ENCODE assay signal across 19 mouse cellular contexts in genomic region chr13:55733628-55734502, GRCm38 (mm10). TPM values are rescaled to one million over a fixed set of nuclear protein-coding genes. Genes with fewer than 3 reads are reported as not detected.
DNase-seq lines count a peak whose midpoint lies in the region; ATAC-seq and TF ChIP-seq lines count a peak whose summit lies in the region.
"Had no signal": no experiment of that assay in that cellular context is flagged by ENCODE, and none has a peak within 500 bp of the region (broad histone marks: within the 10 kb centered on the region; RNA-seq: fewer than 3 reads in every experiment).

No protein-coding gene starts in this region.

- H3K4me1 ChIP-seq in limb, embryonic 11.5 days (ENCODE audit: control insufficient read depth, insufficient read depth, low read length), result 0 out of 2 replicates have a peak, but pooled peaks cover 7% of the 10 kb centered on the region
- no peaks in the 10 kb centered on the region for H3K4me1 ChIP-seq in stomach, embryonic 14.5 days (ENCODE audit: control insufficient read depth, insufficient read depth, low read length)
- H3K4me1 ChIP-seq: embryonic facial prominence, embryonic 15.5 days; heart, embryonic 15.5 days; midbrain, embryonic 15.5 days had no signal

- no peak overlapping the region for H3K4me2 ChIP-seq in limb, embryonic 11.5 days (ENCODE audit: low read depth, severe bottlenecking)
- no peak overlapping the region for H3K4me2 ChIP-seq in stomach, embryonic 14.5 days (replicated peaks; ENCODE audit: low read depth, low read length)
- H3K4me2 ChIP-seq: embryonic facial prominence, embryonic 15.5 days; heart, embryonic 15.5 days; midbrain, embryonic 15.5 days had no signal

- peak overlapping the region; percentile 55 for H3K27ac ChIP-seq in limb, embryonic 11.5 days (replicated peaks; ENCODE audit: low read depth, low read length)
- peak overlapping the region; percentile 27; the same call in 1 of the 2 replicates for H3K27ac ChIP-seq in stomach, embryonic 14.5 days (ENCODE audit: low read length)
- H3K27ac ChIP-seq in layer of hippocampus, adult 2 months, result no peak overlapping the region
- H3K27ac ChIP-seq: embryonic facial prominence, embryonic 15.5 days; heart, embryonic 15.5 days; midbrain, embryonic 15.5 days had no signal

- H3K27me3 ChIP-seq in limb, embryonic 11.5 days (ENCODE audit: control insufficient read depth, insufficient read depth, low read length), result no peaks in the 10 kb centered on the region
- H3K27me3 ChIP-seq in stomach, embryonic 14.5 days (ENCODE audit: control insufficient read depth, insufficient read depth, low read length), result no peaks in the 10 kb centered on the region
- H3K27me3 ChIP-seq: embryonic facial prominence, embryonic 15.5 days; heart, embryonic 15.5 days; midbrain, embryonic 15.5 days had no signal

- no peak for TF ChIP-seq CTCF in layer of hippocampus, adult 2 months (conservative IDR thresholded peaks at IDR 0.05)

- DNase-seq in lung, adult 18-20 months, result peak; percentile 42 to 75
- no peak for DNase-seq in lung, postnatal 10 days
- DNase-seq in ZHBTc4 (ENCODE audit: low read depth, low spot score), result peak; percentile 54
- no peak for DNase-seq in limb, embryonic 11.5 days (ENCODE audit: low spot score)
- DNase-seq in frontal cortex, postnatal 10 days (ENCODE audit: low spot score in 2 of 2), result no peak
- no peak for DNase-seq in layer of hippocampus, adult 2 months (ENCODE audit: low spot score in 2 of 2)
- DNase-seq: B cell, adult 2 months; cerebellum, adult 11-12 months; heart, adult 18-20 months; kidney, adult 11 months; kidney, postnatal 14 days; thymus, adult 2 months had no signal

- ATAC-seq in limb, embryonic 11.5 days (ENCODE audit: insufficient number of reproducible peaks, low FRiP score, low TSS enrichment, low read depth), result no peak
- ATAC-seq in stomach, embryonic 14.5 days (ENCODE audit: insufficient number of reproducible peaks, insufficient read depth, low FRiP score, low read depth), result peak; percentile 58; the same call in 1 of the 2 replicates
- ATAC-seq: midbrain, embryonic 15.5 days had no signal

- no peaks in the 10 kb centered on the region for H3K36me3 ChIP-seq in limb, embryonic 11.5 days (ENCODE audit: control insufficient read depth, insufficient read depth, low read length)
- H3K36me3 ChIP-seq in stomach, embryonic 14.5 days (ENCODE audit: control insufficient read depth, insufficient read depth, low read length), result no peaks in the 10 kb centered on the region
- H3K36me3 ChIP-seq: embryonic facial prominence, embryonic 15.5 days; heart, embryonic 15.5 days; midbrain, embryonic 15.5 days had no signal

- no peaks in the 10 kb centered on the region for H3K9me3 ChIP-seq in limb, embryonic 11.5 days (ENCODE audit: control insufficient read depth, low read length)
- H3K9me3 ChIP-seq in stomach, embryonic 14.5 days (ENCODE audit: control insufficient read depth, low read depth, low read length), result no peaks in the 10 kb centered on the region
- H3K9me3 ChIP-seq: embryonic facial prominence, embryonic 15.5 days; heart, embryonic 15.5 days; midbrain, embryonic 15.5 days had no signal

- 51% methylated on average over 22 of the region's 22 CpGs for WGBS in limb, embryonic 11.5 days
- WGBS in stomach, embryonic 14.5 days, result 68% methylated on average over 22 of the region's 22 CpGs

- no peak overlapping the region; the same call in 1 of the 2 replicates for H3K9ac ChIP-seq in limb, embryonic 11.5 days (ENCODE audit: low read length)
- no peak overlapping the region for H3K9ac ChIP-seq in stomach, embryonic 14.5 days (replicated peaks; ENCODE audit: low read depth, low read length)
- H3K9ac ChIP-seq: embryonic facial prominence, embryonic 15.5 days; heart, embryonic 15.5 days; midbrain, embryonic 15.5 days had no signal

- no peak overlapping the region for H3K4me3 ChIP-seq in limb, embryonic 11.5 days (ENCODE audit: low read depth, low read length)
- H3K4me3 ChIP-seq in stomach, embryonic 14.5 days (ENCODE audit: low read depth, low read length), result no peak overlapping the region
- H3K4me3 ChIP-seq in layer of hippocampus, adult 2 months, result no peak overlapping the region
- H3K4me3 ChIP-seq: embryonic facial prominence, embryonic 15.5 days; heart, embryonic 15.5 days; midbrain, embryonic 15.5 days had no signal

RNA-seq across cellular contexts. Expression of gene Pcbd2, which starts 6.7 kb away (rescaled TPM):
- 44.7 and 44.9 TPM in 2 replicates for polyA plus RNA-seq in limb, embryonic 11.5 days (2014; fragmentation: Nextera tagmentation; extraction: Ambion mirVana)
- 70.1 and 85.2 TPM in 2 replicates for polyA plus RNA-seq in stomach, embryonic 14.5 days (2014; fragmentation: Nextera tagmentation; extraction: Ambion mirVana)
- 10 to 100 TPM; 33.2 to 35.2 TPM for total RNA-seq in layer of hippocampus, adult 2 months (2021)

RNA-seq across cellular contexts. Expression of gene Txndc15, which starts 19.4 kb away (rescaled TPM):
- 85.9 and 91.7 TPM in 2 replicates for polyA plus RNA-seq in limb, embryonic 11.5 days (2014; fragmentation: Nextera tagmentation; extraction: Ambion mirVana)
- polyA plus RNA-seq in stomach, embryonic 14.5 days (2014; fragmentation: Nextera tagmentation; extraction: Ambion mirVana), result 88.2 and 91.3 TPM in 2 replicates
- total RNA-seq in layer of hippocampus, adult 2 months (2021), result 10 to 100 TPM; 68.6 to 69.0 TPM

RNA-seq across cellular contexts. Expression of gene B230219D22Rik, which starts 40.9 kb away (rescaled TPM):
- polyA plus RNA-seq in limb, embryonic 11.5 days (2014; fragmentation: Nextera tagmentation; extraction: Ambion mirVana), result 75.6 and 84.4 TPM in 2 replicates
- 82.5 and 82.7 TPM in 2 replicates for polyA plus RNA-seq in stomach, embryonic 14.5 days (2014; fragmentation: Nextera tagmentation; extraction: Ambion mirVana)
- 10 to 100 TPM; 75.1 to 75.5 TPM for total RNA-seq in layer of hippocampus, adult 2 months (2021)

RNA-seq across cellular contexts. Expression of gene Catsper3, which starts 50.5 kb away (rescaled TPM):
- 0.19 TPM in 1 of 2 replicates, not detected in the other for polyA plus RNA-seq in limb, embryonic 11.5 days (2014; fragmentation: Nextera tagmentation; extraction: Ambion mirVana)
- 0.43 TPM in 1 of 2 replicates, not detected in the other for polyA plus RNA-seq in stomach, embryonic 14.5 days (2014; fragmentation: Nextera tagmentation; extraction: Ambion mirVana)
- total RNA-seq in layer of hippocampus, adult 2 months (2021), result under 1 TPM in 1 of 2 experiments, not detected in 1; 0.27 TPM
- total RNA-seq: adrenal gland, adult 18-20 months had no signal
- polyA plus RNA-seq: embryonic facial prominence, embryonic 15.5 days; forebrain, embryonic 11.5 days; heart, embryonic 15.5 days; hindbrain, embryonic 11.5 days; thymus, adult 2 months had no signal

Comparison
In these comparisons a context has a peak if more than half of its experiments do, and no peak if none do; other contexts are left out.
1. DNase-seq: peak in lung, adult 18-20 months (2 of 2) and ZHBTc4 (single experiment); none in lung, postnatal 10 days (single experiment), limb, embryonic 11.5 days (single experiment), frontal cortex, postnatal 10 days (0 of 2) and layer of hippocampus, adult 2 months (0 of 2).